Mouse (Mus musculus) stomach, postnatal 0 days (tissue): Measurements from ENCODE around the gene Stard3. TPM values are rescaled to one million over a fixed set of nuclear protein-coding genes. Genes with fewer than 3 reads are reported as not detected.
A peak's percentile ranks its signal among the peaks of the same experiment; 100 is the strongest.

Experiments used
- ATAC-seq: fragments of 200-750 bp; cut with Nextera tagmentation; 2 replicates; pipeline ENCODE4 v1.8.0; 2017; ENCODE audit not compliant: low FRiP score, low TSS enrichment
- DNase-seq: peaks from one replicate; pipeline ENCODE4 v3.0.0-alpha.2; 2016; ENCODE audit warnings: low spot score
- H3K27ac ChIP-seq: fragments of 300-500 bp; sonication (generic); replicated peaks from 2 replicates; pipeline ENCODE4 v1.5.1; 2014; ENCODE audit warnings: mild to moderate bottlenecking, control low read depth
- H3K27me3 ChIP-seq: fragments of 300-500 bp; sonication (generic); 2 replicates; pipeline ENCODE4 v1.6.1; 2014; ENCODE audit warnings: low read length; ENCODE audit not compliant: control insufficient read depth, insufficient read depth
- H3K36me3 ChIP-seq: fragments of 300-500 bp; sonication (generic); 2 replicates; pipeline ENCODE4 v1.6.1; 2014; ENCODE audit warnings: low read length, mixed read lengths; ENCODE audit not compliant: control insufficient read depth, insufficient read depth
- H3K4me1 ChIP-seq: fragments of 300-500 bp; sonication (generic); replicated peaks from 2 replicates; pipeline ENCODE4 v1.6.1; 2014; ENCODE audit warnings: antibody characterized with exemption; ENCODE audit not compliant: control insufficient read depth, insufficient read depth
- H3K4me2 ChIP-seq: fragments of 300-500 bp; sonication (generic); replicated peaks from 2 replicates; pipeline ENCODE4 v1.6.1; 2014; ENCODE audit warnings: low read depth, mild to moderate bottlenecking, control low read depth, moderate library complexity
- H3K4me3 ChIP-seq: fragments of 300-500 bp; sonication (generic); 2 replicates; pipeline ENCODE4 v1.5.1; 2014; ENCODE audit warnings: low read depth, low read length, control low read depth
- H3K9ac ChIP-seq: fragments of 300-500 bp; sonication (generic); 2 replicates; pipeline ENCODE4 v1.6.1; 2014; ENCODE audit warnings: mild to moderate bottlenecking, low read length, control low read depth, mixed read lengths
- H3K9me3 ChIP-seq: fragments of 300-500 bp; sonication (generic); 2 replicates; pipeline ENCODE4 v1.6.1; 2016; ENCODE audit warnings: low read length; ENCODE audit not compliant: control insufficient read depth
- CTCF ChIP-seq: IDR thresholded peaks from 2 replicates; pipeline ENCODE4 v1.5.1; 2016; ENCODE audit warnings: antibody characterized with exemption, low read depth, mild to moderate bottlenecking, moderate library complexity
- EP300 ChIP-seq: optimal IDR thresholded peaks from 2 replicates; pipeline ENCODE3; 2016; ENCODE audit warnings: antibody characterized with exemption
- WGBS: fragments of 180-500 bp; shearing (Covaris S2); extraction: QIAGEN DNeasy Blood & Tissue Kit; methylation state at CpG from one replicate; pipeline ENCODE4 v1.1.7; 2014; 5-methylcytosine and 5-hydroxymethylcytosine counted together
- polyA plus RNA-seq: library from polyadenylated mRNA; unstranded; fragments of >200 nt; fragmentation: Nextera tagmentation; extraction: Ambion mirVana; gene quantifications from 2 replicates; pipeline ENCODE4 v1.2.1, GENCODE M21; 2015

Gene Stard3
- polyA plus RNA-seq, 1 experiment from 2014 or later = 24.9 TPM

DNA sequence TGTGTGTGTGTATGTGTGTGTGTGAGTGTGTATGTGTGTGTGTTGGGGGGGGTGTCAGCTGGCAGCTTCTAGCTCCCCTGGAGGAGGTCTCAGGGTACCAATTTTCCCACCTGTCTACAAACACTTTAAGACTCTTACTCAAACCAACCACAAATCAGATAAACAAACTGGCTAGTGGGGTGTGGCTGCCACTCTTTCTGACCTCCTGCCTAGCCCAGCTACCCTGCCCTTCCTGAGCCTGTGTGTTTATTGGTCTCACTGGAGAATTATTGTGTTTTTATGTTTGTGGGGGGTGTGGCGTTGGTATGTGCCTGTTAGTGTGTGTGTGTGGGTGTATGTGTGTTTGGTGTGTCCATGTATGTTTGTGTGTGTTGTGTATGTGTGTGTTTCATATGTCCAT, 58.9 kb downstream of the Stard3 start:
- no peak for ATAC-seq
- no peak overlapping the region for H3K4me2 ChIP-seq
- peaks cover 3% of the 10 kb centered on the region for H3K36me3 ChIP-seq
- 60% methylated on average over 1 of the region's 1 CpGs for WGBS
- H3K4me3 ChIP-seq = no peak overlapping the region
- 0 out of 2 replicates have a peak, but pooled peaks cover 4% of the 10 kb centered on the region for H3K4me1 ChIP-seq
- DNase-seq = peak; percentile 59
- peak overlapping the region; percentile 45; the same call in 1 of the 2 replicates for H3K27ac ChIP-seq
- no peaks in the 10 kb centered on the region for H3K27me3 ChIP-seq
- no peak for TF ChIP-seq CTCF
- TF ChIP-seq EP300 = no peak
- no peaks in the 10 kb centered on the region for H3K9me3 ChIP-seq
- H3K9ac ChIP-seq = no peak overlapping the region

DNA sequence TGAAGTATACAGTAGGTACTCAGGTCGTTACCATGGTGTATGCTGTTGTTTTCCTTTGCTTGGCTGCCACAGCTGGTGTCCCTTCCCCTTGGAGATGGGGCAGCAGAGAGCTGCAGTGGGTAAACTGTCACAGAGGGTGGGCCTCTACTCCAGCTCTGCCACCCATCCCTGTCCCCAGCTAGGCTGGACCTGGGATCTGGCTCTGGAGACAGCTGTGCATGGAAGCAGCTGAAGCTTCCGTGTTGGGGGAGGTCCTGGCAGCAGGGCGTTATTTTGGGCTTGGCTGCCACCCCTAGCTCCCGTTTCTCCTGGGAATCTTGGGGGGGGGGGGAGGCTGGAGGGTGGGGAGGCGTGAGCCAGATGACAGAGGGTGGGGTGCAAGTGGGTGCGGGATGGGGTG, 60.1 kb downstream of the Stard3 start:
- 0 out of 2 replicates have a peak, but pooled peaks cover 4% of the 10 kb centered on the region for H3K4me1 ChIP-seq
- no peak for DNase-seq
- ATAC-seq = no peak
- no peak overlapping the region for H3K9ac ChIP-seq
- TF ChIP-seq EP300 = no peak
- TF ChIP-seq CTCF = no peak
- peak overlapping the region; percentile 76 for H3K27ac ChIP-seq
- no peak overlapping the region for H3K4me3 ChIP-seq
- no peaks in the 10 kb centered on the region for H3K9me3 ChIP-seq
- H3K27me3 ChIP-seq = no peaks in the 10 kb centered on the region
- H3K36me3 ChIP-seq = peaks cover 13% of the 10 kb centered on the region
- no peak overlapping the region; the same call in 1 of the 2 replicates for H3K4me2 ChIP-seq
- WGBS = 48% methylated on average over 6 of the region's 6 CpGs

- DNase-seq (peak; percentile 84), ATAC-seq (peak; percentile 68)
- Histone ChIP-seq H3K9ac (peak overlapping the region; percentile 23; the same call in 1 of the 2 replicates), H3K4me3 (no peak overlapping the region), H3K36me3 (peaks cover 16% of the 10 kb centered on the region), H3K27me3 (no peaks in the 10 kb centered on the region), H3K9me3 (no peaks in the 10 kb centered on the region), H3K27ac (peak overlapping the region; percentile 91), H3K4me1 (0 out of 2 replicates have a peak, but pooled peaks cover 1% of the 10 kb centered on the region), H3K4me2 (no peak overlapping the region)
- 47% methylated on average over 10 of the region's 10 CpGs for WGBS
- TF ChIP-seq CTCF (peak; percentile 54), EP300 (peak; percentile 94)
Observed at GRCm38 (mm10) chr11:98418939-98419547, 60.9 kb downstream of the Stard3 start.

- peaks cover 31% of the 10 kb centered on the region for H3K36me3 ChIP-seq
- H3K4me3 ChIP-seq = no peak overlapping the region
- no peak overlapping the region for H3K9ac ChIP-seq
- TF ChIP-seq CTCF (no peak), EP300 (no peak)
- peak; percentile 14 for DNase-seq
- H3K27ac ChIP-seq = peak overlapping the region; percentile 87
- no peak overlapping the region for H3K4me2 ChIP-seq
- WGBS = 84% methylated on average over 7 of the region's 7 CpGs
- no peaks in the 10 kb centered on the region for H3K27me3 ChIP-seq
- H3K4me1 ChIP-seq = no peaks in the 10 kb centered on the region
- no peaks in the 10 kb centered on the region for H3K9me3 ChIP-seq
- no peak for ATAC-seq
Observed at GRCm38 (mm10) chr11:98426592-98426991, 68.4 kb downstream of the Stard3 start.

GRCm38 (mm10) chr11:98428436-98428835, 70.3 kb downstream of the Stard3 start:
- H3K9ac ChIP-seq = no peak overlapping the region
- H3K9me3 ChIP-seq = no peaks in the 10 kb centered on the region
- H3K4me1 ChIP-seq = no peaks in the 10 kb centered on the region
- WGBS = 56% methylated on average over 5 of the region's 5 CpGs
- H3K4me3 ChIP-seq = no peak overlapping the region
- ATAC-seq (peak; percentile 75), DNase-seq (peak; percentile 70)
- H3K4me2 ChIP-seq = no peak overlapping the region
- H3K27ac ChIP-seq = peak overlapping the region; percentile 87
- peaks cover 27% of the 10 kb centered on the region for H3K36me3 ChIP-seq
- TF ChIP-seq CTCF = no peak
- TF ChIP-seq EP300 = no peak
- no peaks in the 10 kb centered on the region for H3K27me3 ChIP-seq

Other genes with a start within 250 kb of the Stard3 start
- 11.7 and 12.7 TPM in 2 replicates for gene Fbxl20, start 208.0 kb upstream of the Stard3 start, polyA plus RNA-seq
- gene Med1, start 165.1 kb upstream of the Stard3 start, polyA plus RNA-seq = 25.5 and 26.8 TPM in 2 replicates
- 3.8 and 4.1 TPM in 2 replicates for gene Cdk12, start 155.3 kb upstream of the Stard3 start, polyA plus RNA-seq
- gene Neurod2, start 28.7 kb upstream of the Stard3 start, polyA plus RNA-seq = 0.02 and 0.08 TPM in 2 replicates
- gene Ppp1r1b, start 10.0 kb upstream of the Stard3 start, polyA plus RNA-seq = 6.9 and 7.0 TPM in 2 replicates
- 0.13 and 0.38 TPM in 2 replicates for gene Tcap, start 25.4 kb downstream of the Stard3 start, polyA plus RNA-seq
- not detected in 2 replicates for gene Pnmt, start 28.1 kb downstream of the Stard3 start, polyA plus RNA-seq
- gene Pgap3, start 42.1 kb downstream of the Stard3 start, polyA plus RNA-seq = 11.0 and 13.4 TPM in 2 replicates
- 26.9 and 30.7 TPM in 2 replicates for gene Erbb2, start 54.1 kb downstream of the Stard3 start, polyA plus RNA-seq
- gene Mien1, start 80.6 kb downstream of the Stard3 start, polyA plus RNA-seq = 133 and 142 TPM in 2 replicates
- gene Grb7, start 88.0 kb downstream of the Stard3 start, polyA plus RNA-seq = 23.0 and 23.8 TPM in 2 replicates
- gene Ikzf3, start 187.7 kb downstream of the Stard3 start, polyA plus RNA-seq = 0.15 and 0.19 TPM in 2 replicates
- 0.10 and 0.16 TPM in 2 replicates for gene Zpbp2, start 192.7 kb downstream of the Stard3 start, polyA plus RNA-seq
- gene Ormdl3, start 229.0 kb downstream of the Stard3 start, polyA plus RNA-seq = 31.1 TPM in 2 replicates
- gene Lrrc3c, start 239.9 kb downstream of the Stard3 start, polyA plus RNA-seq = not detected in 2 replicates